Mouse (Mus musculus) mesoderm, embryonic 11.5 days (tissue): ENCODE results near the gene Ttc5.
"Not testable (repeated sequence)": the region's sequence is repeated elsewhere in the genome, so short reads cannot be mapped to it uniquely, and the experiment has no call there.

Experiments used
- DNase-seq: peaks from one replicate; pipeline ENCODE4 v3.0.0-alpha.2; 2012; ENCODE audit warnings: low read depth, low spot score

Gene Ttc5

DNA sequence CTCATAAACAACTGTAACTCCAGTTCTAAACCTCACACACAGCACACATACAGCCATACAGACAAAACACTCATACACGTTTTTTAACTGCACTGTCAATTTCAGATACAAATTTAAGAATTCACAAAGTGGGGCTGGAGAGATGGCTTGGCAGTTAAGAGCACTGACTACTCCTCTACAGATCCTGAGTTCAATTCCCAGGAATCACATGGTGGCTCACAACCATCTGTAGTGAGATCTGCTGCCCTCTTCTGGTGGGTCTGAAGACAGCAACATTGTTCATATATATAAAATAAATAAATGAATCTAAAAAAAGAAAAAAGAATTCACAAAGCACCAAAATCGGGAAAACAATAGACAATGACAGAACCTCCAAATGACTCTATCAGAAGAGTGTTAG, 14.0 kb downstream of the Ttc5 start:
- no peak for DNase-seq

DNA sequence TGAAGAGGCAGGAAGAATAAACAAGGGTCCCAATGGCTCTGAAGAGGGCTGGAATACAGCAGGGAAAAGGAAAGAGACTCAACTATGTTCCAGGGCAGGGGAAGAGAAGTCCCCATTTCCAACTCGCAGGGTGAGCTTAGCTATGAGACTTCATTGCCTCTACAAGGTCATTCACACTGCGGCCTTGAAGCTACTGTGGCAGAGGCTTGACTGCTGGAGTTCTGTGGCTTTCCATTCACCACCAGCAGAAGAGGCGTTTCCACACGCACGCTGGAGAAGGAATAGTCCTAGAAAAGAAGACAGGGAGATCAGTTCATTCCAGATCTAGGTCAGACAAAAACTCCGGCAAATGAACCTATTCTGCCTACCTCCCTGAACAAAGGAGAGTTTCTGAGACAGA, 19.6 kb downstream of the Ttc5 start:
- DNase-seq, result no peak

DNA sequence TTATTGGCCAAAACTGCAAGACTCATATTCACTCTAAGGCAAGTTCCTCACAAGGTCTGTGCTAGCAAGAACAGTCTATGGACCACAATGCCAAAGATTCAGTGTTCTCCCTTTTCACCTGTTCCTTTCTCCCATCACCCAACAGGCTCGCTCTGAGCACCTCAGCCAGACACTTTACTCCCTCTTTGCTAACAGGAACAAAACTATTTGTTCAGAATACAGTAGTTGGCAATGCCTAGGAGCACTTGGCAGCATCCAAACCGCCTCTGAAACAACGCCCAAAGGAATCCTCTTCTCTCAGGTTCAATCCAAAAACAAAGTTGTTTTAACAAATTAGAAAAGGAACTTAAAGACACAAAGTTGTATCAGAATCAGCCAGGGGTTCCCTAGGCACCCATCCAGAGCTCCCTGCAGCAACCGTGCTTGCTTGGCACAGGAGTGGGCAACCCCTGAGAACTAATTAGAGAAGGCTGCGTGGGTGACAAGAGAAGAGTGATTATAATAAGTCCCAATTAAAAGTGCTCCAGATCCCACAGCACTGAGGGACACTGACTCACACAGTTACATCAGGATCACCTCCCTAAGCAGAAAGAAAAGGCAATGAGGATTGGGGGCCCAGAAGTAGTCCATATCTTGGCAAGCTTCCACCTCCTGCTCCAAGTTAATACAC, 26.8 kb downstream of the Ttc5 start:
- no peak for DNase-seq

DNA sequence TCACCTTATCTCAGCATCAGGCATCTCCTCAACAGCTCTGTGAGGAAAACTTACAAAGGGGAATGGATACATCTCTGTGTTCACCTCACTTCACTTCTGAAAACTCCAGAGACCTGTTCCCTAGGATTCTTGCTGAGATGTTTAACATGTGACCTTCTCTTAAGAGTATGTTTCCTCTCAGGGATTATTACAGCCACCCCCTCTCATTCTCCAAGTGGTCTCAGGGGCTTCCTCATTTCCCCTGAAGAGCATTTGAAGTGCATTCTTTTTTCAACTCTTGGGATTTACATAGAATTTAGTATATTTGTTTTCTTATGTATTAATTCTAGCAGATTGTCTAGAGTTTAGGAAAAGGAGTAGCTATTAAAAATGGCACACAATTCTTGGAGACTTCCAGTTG, 40.3 kb downstream of the Ttc5 start, which contains the start of gene Olfr749:
Gene Olfr749 (minus strand): TSS at position 101 of the 400 bp plus-strand sequence.
- DNase-seq, result no peak

DNA sequence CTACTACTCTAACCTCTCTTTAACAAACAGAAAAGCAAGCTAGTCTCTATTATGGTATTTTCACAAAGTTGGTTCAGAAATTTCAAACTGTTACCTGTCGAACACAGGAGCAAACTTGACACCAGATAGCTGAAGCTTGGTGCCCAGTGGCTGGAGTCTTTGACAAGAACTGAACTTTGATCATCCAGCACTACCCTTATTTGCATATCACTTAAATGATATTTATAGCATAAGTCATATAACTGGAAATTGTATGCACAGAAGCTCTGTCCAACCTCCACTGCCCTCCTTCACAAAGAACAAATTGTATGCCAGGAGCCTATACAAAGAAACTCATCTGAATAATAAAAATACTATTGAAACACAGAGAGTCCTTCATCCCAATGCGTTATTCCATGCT, 43.7 kb downstream of the Ttc5 start:
- no peak for DNase-seq

DNA sequence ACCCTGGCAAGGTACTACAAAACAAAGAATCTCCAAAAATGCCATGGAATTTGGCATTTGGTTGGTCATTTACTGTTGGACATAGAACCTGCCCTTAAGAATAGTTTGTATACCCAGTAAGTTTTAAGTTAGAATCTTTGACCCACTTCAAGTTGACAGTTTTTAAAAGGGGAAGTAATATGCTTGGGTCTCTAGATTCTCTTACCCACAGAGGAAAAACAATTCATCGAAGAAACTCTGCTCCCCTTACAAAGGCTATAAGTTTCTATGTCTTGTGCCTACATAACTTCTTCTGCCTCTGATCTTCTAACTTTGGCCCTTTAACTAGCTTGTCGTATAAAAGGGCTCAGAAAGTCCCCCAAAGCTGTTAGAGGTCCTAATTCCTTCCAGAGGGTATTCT, 45.0 kb downstream of the Ttc5 start:
- DNase-seq, result no peak

DNA sequence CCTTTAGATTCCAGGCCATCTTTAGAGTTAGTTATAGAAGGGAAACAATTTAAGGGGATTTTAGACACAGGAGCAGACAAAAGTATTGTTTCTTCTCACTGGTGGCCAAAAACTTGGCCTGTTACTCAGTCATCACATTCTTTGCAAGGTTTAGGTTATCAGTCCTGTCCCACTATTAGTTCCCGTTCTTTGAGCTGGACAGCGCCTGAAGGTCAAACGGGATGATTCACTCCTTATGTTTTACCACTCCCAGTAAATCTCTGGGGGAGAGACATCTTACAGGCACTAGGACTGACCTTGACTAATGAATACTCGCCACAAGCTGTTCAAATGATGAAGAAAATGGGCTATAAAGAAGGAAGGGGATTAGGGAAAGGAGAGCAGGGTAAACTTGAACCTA, 62.9 kb downstream of the Ttc5 start:
- DNase-seq, result not testable (repeated sequence)

DNA sequence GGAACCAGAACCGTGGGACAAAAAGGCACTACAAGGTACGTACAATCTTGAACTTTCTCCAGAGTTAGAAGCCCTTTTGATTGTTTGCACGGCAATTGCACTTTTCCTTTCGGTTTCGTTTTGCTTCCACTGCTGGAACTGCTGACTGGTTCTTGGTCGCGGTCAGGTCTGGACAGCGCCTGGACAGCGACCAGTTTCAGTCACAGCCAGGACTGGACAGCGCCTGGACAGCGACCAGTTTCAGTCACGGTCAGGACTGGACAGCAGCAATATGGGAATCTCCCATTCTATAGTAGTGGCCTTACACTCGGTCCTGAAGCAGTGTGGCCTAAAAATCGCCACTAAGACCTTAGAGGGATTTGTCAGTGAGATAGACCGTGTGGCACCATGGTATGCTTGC, 65.4 kb downstream of the Ttc5 start:
- DNase-seq, result peak; percentile 6
